Mouse (Mus musculus): Measurements from ENCODE around the gene Kif14. TPM values are rescaled to one million over a fixed set of nuclear protein-coding genes. Genes with fewer than 3 reads are reported as not detected.

Gene Kif14
- polyA plus RNA-seq, 1 experiment from 2014 or later = 4.1 TPM

Other genes with a start within 250 kb of the Kif14 start
- gene Inava, start 232.1 kb upstream of the Kif14 start, polyA plus RNA-seq (2015; fragmentation: Nextera tagmentation; extraction: Ambion mirVana) = 2.6 TPM in 2 replicates
- 0.34 TPM in 1 of 2 replicates, not detected in the other for gene Gpr25, start 205.5 kb upstream of the Kif14 start, polyA plus RNA-seq (2015; fragmentation: Nextera tagmentation; extraction: Ambion mirVana)
- gene Camsap2, start 120.2 kb upstream of the Kif14 start, polyA plus RNA-seq (2015; fragmentation: Nextera tagmentation; extraction: Ambion mirVana) = 5.4 and 5.6 TPM in 2 replicates
- gene Ddx59, start 51.1 kb upstream of the Kif14 start, polyA plus RNA-seq (2015; fragmentation: Nextera tagmentation; extraction: Ambion mirVana) = 12.7 TPM in 2 replicates
- gene Zfp281, start 158.6 kb downstream of the Kif14 start, polyA plus RNA-seq (2015; fragmentation: Nextera tagmentation; extraction: Ambion mirVana) = 11.8 and 12.1 TPM in 2 replicates